Mouse (Mus musculus): ENCODE data around the gene Hexim1. TPM values are rescaled to one million over a fixed set of nuclear protein-coding genes. Genes with fewer than 3 reads are reported as not detected.

Hexim1 gene
- total and polyA plus RNA-seq, 3 experiments: 20.2 to 51.8 (median 25.9) TPM

DNA sequence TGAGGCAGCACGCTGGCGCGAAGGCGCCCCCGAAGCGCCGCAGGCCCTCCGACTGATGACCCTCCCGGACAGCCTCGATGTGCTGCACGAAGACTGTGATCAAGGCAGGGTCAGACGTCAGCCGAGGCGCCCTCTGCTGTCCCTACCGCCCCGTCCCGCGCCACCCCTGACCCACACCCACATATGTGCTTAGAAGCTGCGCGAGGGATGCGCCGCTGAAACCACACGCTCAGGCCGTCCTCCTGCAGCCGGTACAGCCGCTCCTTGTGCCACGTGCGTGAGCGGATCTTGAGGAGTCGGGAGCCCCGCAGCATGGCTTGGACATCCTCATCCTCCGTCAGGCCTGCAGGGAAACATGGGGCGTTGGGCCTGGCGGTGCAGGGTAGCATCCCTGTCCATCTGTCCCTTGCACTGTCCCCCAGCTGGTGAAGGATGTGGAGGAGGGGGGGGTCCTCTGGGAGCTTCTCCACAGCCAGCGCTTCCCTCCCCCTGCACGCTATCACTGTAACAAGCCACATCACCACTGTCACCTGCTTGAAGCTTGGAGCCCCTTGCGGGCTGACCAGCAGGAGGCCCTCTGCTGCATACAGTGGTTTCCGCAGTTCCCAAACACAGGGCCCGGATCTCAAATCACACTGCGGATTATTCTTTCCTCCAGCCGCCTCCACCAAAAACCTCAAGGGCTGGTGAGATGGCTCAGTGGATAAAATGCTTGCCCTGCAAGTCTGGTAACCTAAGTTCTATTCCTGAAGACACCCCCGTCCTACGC, 35.5 kb upstream of the Hexim1 start:
- H3K9ac ChIP-seq (ENCODE audit: insufficient read depth, low read depth): no peak overlapping the region
- no peak overlapping the region for H3K4me2 ChIP-seq (ENCODE audit: insufficient read depth, low read depth, poor library complexity, severe bottlenecking)
- H3K4me3 ChIP-seq (replicated peaks in 1 of 3; ENCODE audit: low read depth in 2 of 3, low read length in 2 of 3, poor library complexity in 1 of 3): no peak overlapping the region
- no peaks in the 10 kb centered on the region for H3K79me2 ChIP-seq (replicated peaks; ENCODE audit: control insufficient read depth, extremely low read depth, insufficient read depth, poor library complexity, severe bottlenecking)
- no peak for TF ChIP-seq NELFE (IDR thresholded peaks at IDR 0.05; ENCODE audit: low read depth, low read length)
- TF ChIP-seq PAX5 (IDR thresholded peaks at IDR 0.05; ENCODE audit: low read length): no peak
- TF ChIP-seq GABPA (IDR thresholded peaks at IDR 0.05; ENCODE audit: insufficient replicate concordance, low read depth, low read length): no peak
- TF ChIP-seq ZNF384 (IDR thresholded peaks at IDR 0.05; ENCODE audit: low read depth, low read length): no peak
- no peak for TF ChIP-seq IRF4 (IDR thresholded peaks at IDR 0.05; ENCODE audit: low read depth, low read length)
- no peak for TF ChIP-seq TCF12 (IDR thresholded peaks at IDR 0.05; ENCODE audit: low read depth, low read length)
- no peak for TF ChIP-seq MYC (IDR thresholded peaks at IDR 0.05; ENCODE audit: low read depth, low read length)
- TF ChIP-seq MXI1 (IDR thresholded peaks at IDR 0.05; ENCODE audit: low read depth, low read length): no peak
- no peak for TF ChIP-seq CHD2 (IDR thresholded peaks at IDR 0.05; ENCODE audit: low read length)
- TF ChIP-seq TBP (conservative IDR thresholded peaks at IDR 0.05; ENCODE audit: low read depth, low read length): no peak
- no peak for TF ChIP-seq JUND (conservative IDR thresholded peaks at IDR 0.05; ENCODE audit: low read depth, low read length)
- TF ChIP-seq BHLHE40 (IDR thresholded peaks at IDR 0.05; ENCODE audit: low read depth, low read length): no peak
- TF ChIP-seq HCFC1 (IDR thresholded peaks at IDR 0.05; ENCODE audit: low read depth, low read length): no peak
- H3K27me3 ChIP-seq (replicated peaks): no peaks in the 10 kb centered on the region
- peaks cover 44 to 60% of the 10 kb centered on the region in 2 experiments for H3K36me3 ChIP-seq (replicated peaks in 1 of 2; ENCODE audit: control insufficient read depth in 1 of 2, insufficient read depth in 1 of 2, low read length in 1 of 2)
- in situ Hi-C loops (cut with MboI; ENCODE audit: low pct_ligation_motif_present, low pct_unique_long_range_greater_than_20kb, low sequenced_read_pairs) (no loop called here), dilution Hi-C loops (cut with MboI; ENCODE audit: extremely low pct_ligation_motif_present, extremely low pct_unique_long_range_greater_than_20kb, low sequenced_read_pairs) (no loop called here)
- H3K9me3 ChIP-seq (replicated peaks; ENCODE audit: low read length): no peaks in the 10 kb centered on the region
- no peak overlapping the region for H3K27ac ChIP-seq (ENCODE audit: insufficient read depth, low read depth)
- DNase-seq (ENCODE audit: extremely low read depth): no peak
- peaks cover 0 to 9% of the 10 kb centered on the region in 2 experiments; a peak in 1 of 4 replicates for H3K4me1 ChIP-seq (ENCODE audit: control insufficient read depth in 1 of 2, insufficient read depth in 2 of 2)

DNA sequence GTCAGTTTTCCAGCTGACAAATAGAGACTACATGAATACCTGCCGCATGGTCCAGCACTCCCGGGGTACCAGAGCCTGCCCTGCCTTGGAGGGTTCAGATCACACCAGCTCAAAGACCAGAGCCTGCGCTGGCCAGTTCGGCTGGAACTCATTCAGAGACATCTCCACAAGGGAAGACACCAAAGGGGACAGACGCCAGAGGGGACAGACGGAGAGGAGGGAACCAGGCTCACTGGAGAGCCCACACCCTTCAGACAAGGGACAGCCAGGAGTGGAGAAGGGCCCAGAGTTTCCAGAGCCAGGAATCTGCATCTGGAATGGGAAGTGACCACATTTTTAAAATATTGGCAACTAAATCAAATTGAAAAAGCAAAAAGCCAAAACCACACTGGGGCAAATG, 34.4 kb upstream of the Hexim1 start:
- in situ Hi-C loops (cut with MboI; ENCODE audit: low pct_ligation_motif_present, low pct_unique_long_range_greater_than_20kb, low sequenced_read_pairs): no loop called here
- no peaks in the 10 kb centered on the region for H3K27me3 ChIP-seq (replicated peaks)
- no peaks in the 10 kb centered on the region for H3K79me2 ChIP-seq (replicated peaks; ENCODE audit: control insufficient read depth, extremely low read depth, insufficient read depth, poor library complexity, severe bottlenecking)

More for the DNA sequence above, 34.4 kb upstream of the Hexim1 start:
- Histone ChIP-seq H3K4me2 (ENCODE audit: insufficient read depth, low read depth, poor library complexity, severe bottlenecking) (no peak overlapping the region), H3K4me1 (ENCODE audit: control insufficient read depth in 1 of 2, insufficient read depth in 2 of 2) (peaks cover 0 to 7% of the 10 kb centered on the region in 2 experiments; a peak in 1 of 4 replicates), H3K9me3 (replicated peaks; ENCODE audit: low read length) (no peaks in the 10 kb centered on the region), H3K9ac (ENCODE audit: insufficient read depth, low read depth) (no peak overlapping the region), H3K4me3 (replicated peaks in 1 of 3; ENCODE audit: low read depth in 2 of 3, low read length in 2 of 3, poor library complexity in 1 of 3) (no peak overlapping the region), H3K36me3 (replicated peaks in 1 of 2; ENCODE audit: control insufficient read depth in 1 of 2, insufficient read depth in 1 of 2, low read length in 1 of 2) (peaks cover 35 to 49% of the 10 kb centered on the region in 2 experiments), H3K27ac (ENCODE audit: insufficient read depth, low read depth) (no peak overlapping the region)
- dilution Hi-C loops (cut with MboI; ENCODE audit: extremely low pct_ligation_motif_present, extremely low pct_unique_long_range_greater_than_20kb, low sequenced_read_pairs): no loop called here
- DNase-seq (ENCODE audit: extremely low read depth): no peak
- TF ChIP-seq RCOR1 (conservative IDR thresholded peaks at IDR 0.05; ENCODE audit: low read depth, low read length) (no peak), IRF4 (IDR thresholded peaks at IDR 0.05; ENCODE audit: low read depth, low read length) (no peak)

Measured in CH12.LX (cell line).